Mouse (Mus musculus) midbrain, embryonic 16.5 days (tissue): ENCODE data around the gene Apool. TPM values are rescaled to one million over a fixed set of nuclear protein-coding genes. Genes with fewer than 3 reads are reported as not detected.
A peak's percentile ranks its signal among the peaks of the same experiment; 100 is the strongest.

Source experiments
- ATAC-seq: fragments of 200-750 bp; cut with Nextera tagmentation; 2 replicates; pipeline ENCODE4 v1.8.0; 2017; ENCODE audit warnings: moderate TSS enrichment
- H3K27ac ChIP-seq: fragments of 300-500 bp; sonication (generic); 2 replicates; pipeline ENCODE4 v1.5.1; 2014; ENCODE audit warnings: mild to moderate bottlenecking, low read length, mixed read lengths
- H3K27me3 ChIP-seq: fragments of 300-500 bp; sonication (generic); 2 replicates; pipeline ENCODE4 v1.6.1; 2014; ENCODE audit warnings: low read depth, low read length, mixed read lengths; ENCODE audit not compliant: control insufficient read depth, insufficient read depth
- H3K36me3 ChIP-seq: fragments of 300-500 bp; sonication (generic); 2 replicates; pipeline ENCODE4 v1.6.1; 2014; ENCODE audit warnings: mild to moderate bottlenecking, low read length, moderate library complexity, mixed read lengths; ENCODE audit not compliant: control insufficient read depth, insufficient read depth
- H3K4me1 ChIP-seq: fragments of 300-500 bp; sonication (generic); 2 replicates; pipeline ENCODE4 v1.6.1; 2014; ENCODE audit warnings: mild to moderate bottlenecking, low read length, mixed read lengths; ENCODE audit not compliant: control insufficient read depth, insufficient read depth
- H3K4me2 ChIP-seq: fragments of 300-500 bp; sonication (generic); 2 replicates; pipeline ENCODE4 v1.6.1; 2014; ENCODE audit warnings: mild to moderate bottlenecking, low read length, mixed read lengths
- H3K4me3 ChIP-seq: fragments of 300-500 bp; sonication (generic); 2 replicates; pipeline ENCODE4 v1.5.1; 2014; ENCODE audit warnings: low read depth, mild to moderate bottlenecking, low read length, moderate library complexity, mixed read lengths
- H3K9ac ChIP-seq: fragments of 300-500 bp; sonication (generic); 2 replicates; pipeline ENCODE4 v1.6.1; 2014; ENCODE audit warnings: low read depth, low read length, mixed read lengths
- H3K9me3 ChIP-seq: fragments of 300-500 bp; sonication (generic); replicated peaks from 2 replicates; pipeline ENCODE4 v1.6.1; 2014; ENCODE audit warnings: mild to moderate bottlenecking, low read length, mixed read lengths; ENCODE audit not compliant: control insufficient read depth, poor library complexity, severe bottlenecking
- WGBS: fragments of 180-500 bp; shearing (Covaris S2); extraction: QIAGEN DNeasy Blood & Tissue Kit; methylation state at CpG from one replicate; pipeline ENCODE4 v1.1.7; 2014; 5-methylcytosine and 5-hydroxymethylcytosine counted together
- polyA plus RNA-seq: library from polyadenylated mRNA; unstranded; fragments of >200 nt; fragmentation: Nextera tagmentation; extraction: Ambion mirVana; gene quantifications from 2 replicates; pipeline ENCODE4 v1.2.1, GENCODE M21; 2015

Gene Apool
- polyA plus RNA-seq, result 15.7 and 16.5 TPM in 2 replicates

DNA sequence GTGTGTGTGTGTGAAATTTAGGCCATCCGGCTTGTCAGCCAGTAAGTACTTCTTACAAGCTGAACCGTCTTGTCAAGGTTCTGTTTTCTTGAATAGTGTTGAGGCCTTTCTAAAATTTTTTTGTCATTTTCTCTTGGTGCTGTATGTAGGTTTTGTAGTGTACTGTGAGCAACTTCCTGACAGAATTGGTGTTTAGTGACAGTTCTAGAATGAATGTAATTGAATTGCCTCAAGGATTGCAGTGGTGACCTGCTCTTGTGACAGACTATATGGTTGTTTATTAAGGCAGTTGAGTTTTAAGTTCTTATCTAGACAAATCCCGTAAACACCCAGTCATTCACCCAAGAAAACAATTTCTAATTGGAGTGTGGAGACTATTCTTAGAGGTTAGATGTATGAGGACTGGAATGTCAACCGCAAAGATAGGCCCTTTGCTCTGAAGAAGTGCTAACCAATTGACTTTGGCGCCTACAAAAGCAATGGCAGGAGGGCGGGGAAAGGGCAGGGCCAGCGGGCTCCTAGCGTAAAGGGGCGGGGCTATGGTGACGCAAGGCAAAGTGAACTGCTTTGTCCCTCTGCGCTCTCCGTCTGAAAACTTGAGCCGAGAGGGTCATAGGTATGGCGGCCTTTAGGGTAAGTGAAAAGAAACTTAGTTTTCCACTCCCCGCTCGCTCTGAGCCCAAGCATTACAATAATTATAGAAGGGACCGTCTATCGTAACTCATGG lies at the start of gene Apool:
Apool (plus strand) TSS at position 531 of the 727 bp plus-strand sequence.
- peak within 1 kb of the TSS; percentile 40 for H3K4me2 ChIP-seq
- peak; percentile 99 for ATAC-seq
- no peak within 1 kb of the TSS for H3K27ac ChIP-seq
- H3K4me1 ChIP-seq, result peaks cover 3% of the 10 kb centered on the region; the same call in 1 of the 2 replicates
- WGBS, result 25% methylated on average over 18 of the region's 18 CpGs
- no peaks in the 10 kb centered on the region for H3K36me3 ChIP-seq
- no peaks in the 10 kb centered on the region for H3K9me3 ChIP-seq
- H3K27me3 ChIP-seq, result no peaks in the 10 kb centered on the region
- H3K4me3 ChIP-seq, result peak within 1 kb of the TSS; percentile 44
- peak within 1 kb of the TSS; percentile 5 for H3K9ac ChIP-seq

DNA sequence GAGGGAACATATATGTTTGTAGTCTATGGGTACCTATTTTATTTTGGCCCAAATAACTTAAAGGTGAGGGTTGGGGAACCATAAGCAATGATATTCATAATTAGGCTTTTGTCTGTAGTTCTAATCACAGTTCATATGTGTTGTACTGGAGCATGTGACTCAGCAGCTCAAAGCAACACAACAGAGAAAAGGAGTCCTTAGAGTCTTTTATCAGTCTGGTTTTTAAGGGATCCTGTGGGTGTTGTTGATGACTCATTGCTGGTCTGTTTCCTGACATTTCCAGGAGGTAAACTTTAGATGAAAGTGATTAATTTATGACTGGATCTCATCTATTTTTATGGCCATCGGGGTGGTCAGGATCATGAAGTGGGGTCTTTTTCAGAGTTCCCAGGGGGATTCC lies 37.6 kb upstream of the Apool start:
- no peak overlapping the region for H3K4me3 ChIP-seq
- no peak overlapping the region for H3K27ac ChIP-seq
- H3K36me3 ChIP-seq, result no peaks in the 10 kb centered on the region
- ATAC-seq, result no peak
- H3K9me3 ChIP-seq, result no peaks in the 10 kb centered on the region
- H3K4me1 ChIP-seq, result no peaks in the 10 kb centered on the region
- H3K4me2 ChIP-seq, result no peak overlapping the region
- no peak overlapping the region for H3K9ac ChIP-seq
- 80% methylated on average over 1 of the region's 1 CpGs for WGBS
- H3K27me3 ChIP-seq, result no peaks in the 10 kb centered on the region

- Histone ChIP-seq H3K27ac (no peak overlapping the region), H3K4me3 (peak overlapping the region; percentile 44), H3K9me3 (no peaks in the 10 kb centered on the region), H3K36me3 (no peaks in the 10 kb centered on the region), H3K9ac (peak overlapping the region; percentile 5), H3K4me1 (peaks cover 3% of the 10 kb centered on the region; the same call in 1 of the 2 replicates), H3K4me2 (peak overlapping the region; percentile 40), H3K27me3 (no peaks in the 10 kb centered on the region)
- 8% methylated on average over 12 of the region's 12 CpGs for WGBS
- ATAC-seq, result peak; percentile 72
Observed at GRCm38 (mm10) chrX:112311531-112311887, 375 bp downstream of the Apool start.

DNA sequence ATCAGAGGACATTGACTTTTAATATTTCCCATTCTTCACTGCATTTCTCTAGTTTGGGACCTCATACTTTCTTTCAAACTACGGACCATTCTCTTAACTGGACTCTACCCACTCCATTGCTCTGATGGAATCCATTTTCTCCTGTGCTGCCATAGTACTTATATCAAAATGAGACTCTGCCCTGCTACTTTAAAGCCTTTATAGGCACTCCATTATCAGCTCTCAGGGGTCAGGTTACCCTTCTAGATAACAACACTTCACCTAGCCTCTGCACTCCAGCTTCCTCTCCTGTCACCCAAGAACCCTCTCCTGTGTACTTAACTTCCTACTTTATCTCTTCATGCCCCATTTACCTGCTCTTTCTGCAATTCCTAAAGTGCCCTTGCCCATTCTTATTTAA lies 960 bp downstream of the Apool start:
- H3K36me3 ChIP-seq, result no peaks in the 10 kb centered on the region
- no peak overlapping the region for H3K27ac ChIP-seq
- H3K4me3 ChIP-seq, result peak overlapping the region; percentile 44
- WGBS, result 60% methylated on average over 1 of the region's 1 CpGs
- H3K4me1 ChIP-seq, result peaks cover 3% of the 10 kb centered on the region; the same call in 1 of the 2 replicates
- no peak for ATAC-seq
- peak overlapping the region; percentile 40 for H3K4me2 ChIP-seq
- no peaks in the 10 kb centered on the region for H3K27me3 ChIP-seq
- no peaks in the 10 kb centered on the region for H3K9me3 ChIP-seq
- no peak overlapping the region for H3K9ac ChIP-seq

DNA sequence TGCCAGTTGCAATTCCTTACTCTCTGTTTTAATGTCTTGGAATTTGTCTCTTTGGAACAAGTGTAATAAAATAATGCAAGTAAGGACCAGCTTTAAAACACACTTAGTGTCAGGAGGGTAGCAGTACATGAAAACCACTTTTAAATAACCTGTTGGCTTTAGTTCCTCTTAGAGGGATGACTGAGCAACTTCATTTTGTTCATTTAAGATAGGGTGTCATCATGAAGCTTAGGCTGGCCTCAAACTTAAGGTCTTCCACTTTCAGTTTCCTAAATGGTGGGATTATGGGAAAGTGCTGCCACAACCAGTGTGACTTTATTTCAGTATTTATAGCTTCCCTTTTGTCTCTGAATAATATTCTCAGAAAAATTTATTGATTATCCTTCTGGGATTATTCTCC lies 9.1 kb downstream of the Apool start:
- no peak overlapping the region for H3K27ac ChIP-seq
- H3K9me3 ChIP-seq, result no peaks in the 10 kb centered on the region
- H3K9ac ChIP-seq, result no peak overlapping the region
- H3K4me1 ChIP-seq, result no peaks in the 10 kb centered on the region
- H3K36me3 ChIP-seq, result no peaks in the 10 kb centered on the region
- H3K27me3 ChIP-seq, result no peaks in the 10 kb centered on the region
- H3K4me2 ChIP-seq, result no peak overlapping the region
- H3K4me3 ChIP-seq, result no peak overlapping the region
- no peak for ATAC-seq

DNA sequence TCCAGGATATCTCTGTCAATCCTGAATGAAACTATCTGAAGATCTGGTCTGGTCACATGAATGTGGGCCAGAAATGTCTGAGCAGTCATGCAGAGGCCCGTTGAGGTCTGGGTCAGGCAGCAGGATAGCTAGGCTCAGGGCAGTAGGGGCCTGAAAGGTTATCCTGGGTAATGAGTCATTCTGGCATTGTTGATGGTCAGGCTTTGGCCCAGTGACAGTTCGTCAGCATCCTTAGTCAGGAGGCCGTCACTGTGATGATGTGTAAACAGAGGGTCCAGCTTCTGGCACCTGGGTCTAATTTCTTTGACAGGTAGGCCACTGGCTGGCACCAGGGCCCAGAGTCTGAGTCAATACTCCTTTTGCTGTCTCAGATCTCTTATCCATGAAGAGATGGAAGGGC lies 28.4 kb downstream of the Apool start:
- Histone ChIP-seq H3K4me1 (no peaks in the 10 kb centered on the region), H3K4me3 (no peak overlapping the region), H3K9ac (no peak overlapping the region), H3K9me3 (no peaks in the 10 kb centered on the region), H3K27ac (no peak overlapping the region), H3K27me3 (no peaks in the 10 kb centered on the region), H3K4me2 (no peak overlapping the region), H3K36me3 (no peaks in the 10 kb centered on the region)
- 80% methylated on average over 3 of the region's 3 CpGs for WGBS
- no peak for ATAC-seq

GRCm38 (mm10) chrX:112347467-112348394 lies 36.6 kb downstream of the Apool start:
- H3K4me1 ChIP-seq, result no peaks in the 10 kb centered on the region
- ATAC-seq, result no peak
- H3K36me3 ChIP-seq, result no peaks in the 10 kb centered on the region
- H3K27me3 ChIP-seq, result no peaks in the 10 kb centered on the region
- no peak overlapping the region for H3K27ac ChIP-seq
- no peak overlapping the region for H3K9ac ChIP-seq
- H3K4me2 ChIP-seq, result no peak overlapping the region
- 55% methylated on average over 4 of the region's 4 CpGs for WGBS
- H3K9me3 ChIP-seq, result peaks cover 2% of the 10 kb centered on the region; the same call in 1 of the 2 replicates
- no peak overlapping the region for H3K4me3 ChIP-seq

- H3K36me3 ChIP-seq, result no peaks in the 10 kb centered on the region
- no peaks in the 10 kb centered on the region for H3K4me1 ChIP-seq
- H3K9me3 ChIP-seq, result peaks cover 2% of the 10 kb centered on the region; the same call in 1 of the 2 replicates
- H3K4me2 ChIP-seq, result no peak overlapping the region
- 0 out of 2 replicates have a peak, but pooled peaks have one; percentile 45 for ATAC-seq
- H3K27me3 ChIP-seq, result no peaks in the 10 kb centered on the region
- no peak overlapping the region for H3K9ac ChIP-seq
- no peak overlapping the region for H3K4me3 ChIP-seq
- H3K27ac ChIP-seq, result no peak overlapping the region
- 25% methylated on average over 3 of the region's 3 CpGs for WGBS
Observed at GRCm38 (mm10) chrX:112348395-112348791, 37.3 kb downstream of the Apool start.

DNA sequence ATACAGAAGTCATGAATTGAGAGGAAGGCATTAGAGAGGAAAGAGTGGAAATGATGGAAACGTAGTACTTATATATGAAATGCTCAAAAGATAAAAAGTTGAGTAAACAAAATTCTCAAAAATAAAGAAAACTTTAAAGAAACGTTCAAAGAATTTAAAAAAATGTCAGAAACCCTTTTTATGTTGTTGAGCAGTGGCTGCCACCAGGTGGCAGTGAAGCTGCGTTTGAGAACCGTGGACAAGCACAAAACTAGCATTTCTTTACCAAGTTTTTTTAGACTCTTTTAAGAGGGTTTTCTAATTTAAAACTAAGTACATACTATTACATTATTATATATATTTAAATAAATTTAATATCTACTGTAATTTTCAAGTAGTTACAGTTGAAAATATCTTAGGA lies 57.3 kb downstream of the Apool start:
- H3K27me3 ChIP-seq, result no peaks in the 10 kb centered on the region
- no peak for ATAC-seq
- no peak overlapping the region for H3K4me3 ChIP-seq
- no peak overlapping the region for H3K27ac ChIP-seq
- no peaks in the 10 kb centered on the region for H3K9me3 ChIP-seq
- H3K4me1 ChIP-seq, result no peaks in the 10 kb centered on the region
- H3K4me2 ChIP-seq, result no peak overlapping the region
- no peaks in the 10 kb centered on the region for H3K36me3 ChIP-seq
- no peak overlapping the region for H3K9ac ChIP-seq
- 43% methylated on average over 4 of the region's 4 CpGs for WGBS
